Mouse (Mus musculus) heart, adult 2 months (tissue): Measurements from ENCODE around the gene Ager. TPM values are rescaled to one million over a fixed set of nuclear protein-coding genes. Genes with fewer than 3 reads are reported as not detected.

ENCODE experiments used
- DNase-seq, 2 experiments: peaks; one replicate each; pipeline ENCODE4 v3.0.0; 2021
- H3K27ac ChIP-seq: fragments of 200-600 bp; 2 replicates; pipeline ENCODE4 v1.8.1; 2022
- H3K27me3 ChIP-seq: fragments of 200-500 bp; 2 replicates; pipeline ENCODE4 v1.6.1; 2012; ENCODE audit warnings: mild to moderate bottlenecking, low read length, inconsistent platforms, mixed read lengths; ENCODE audit not compliant: control insufficient read depth, insufficient read depth
- H3K36me3 ChIP-seq: fragments of 200-500 bp; 2 replicates; pipeline ENCODE4 v1.6.1; 2012; ENCODE audit warnings: low read length, inconsistent platforms; ENCODE audit not compliant: control insufficient read depth, insufficient read depth
- H3K4me1 ChIP-seq: fragments of 200-500 bp; 2 replicates; pipeline ENCODE4 v1.6.1; 2011; ENCODE audit warnings: low read length; ENCODE audit not compliant: control insufficient read depth, insufficient read depth
- H3K4me3 ChIP-seq: fragments of 200-600 bp; 2 replicates; pipeline ENCODE4 v1.8.1; 2022
- H3K79me2 ChIP-seq: fragments of 200-500 bp; replicated peaks from 2 replicates; pipeline ENCODE4 v1.6.1; 2012; ENCODE audit warnings: mild to moderate bottlenecking, inconsistent platforms, low read length, moderate library complexity, mixed read lengths; ENCODE audit not compliant: control insufficient read depth, insufficient read depth
- H3K9ac ChIP-seq: fragments of 200-500 bp; 2 replicates; pipeline ENCODE4 v1.6.1; 2012; ENCODE audit warnings: low read depth, mild to moderate bottlenecking, control low read depth, inconsistent platforms, low read length, mixed read lengths
- CTCF ChIP-seq: fragments of 200-600 bp; IDR thresholded peaks from 2 replicates; pipeline ENCODE4 v1.8.1; 2022; ENCODE audit warnings: antibody characterized with exemption, mild to moderate bottlenecking, moderate library complexity
- EP300 ChIP-seq: fragments of 200-500 bp; IDR thresholded peaks from 2 replicates; pipeline ENCODE4 v1.6.1; 2011; ENCODE audit warnings: low read depth, low read length, control low read depth; ENCODE audit not compliant: insufficient read depth
- POLR2A ChIP-seq: fragments of 200-500 bp; IDR thresholded peaks from 2 replicates; pipeline ENCODE4 v1.6.1; 2011; ENCODE audit warnings: mild to moderate bottlenecking, low read depth, low read length, control low read depth; ENCODE audit not compliant: insufficient read depth
- WGBS: fragments of 180-500 bp; shearing (Covaris S2); methylation state at CpG from one replicate; pipeline ENCODE4 v1.1.7; 2018; 5-methylcytosine and 5-hydroxymethylcytosine counted together
- intact Hi-C: fragments of 180-260 bp; cut with DNase I; formaldehyde crosslinking; loops from one replicate; pipeline ENCODE4 v1.15.1; 2025
- polyA plus RNA-seq: library from polyadenylated mRNA; depleted of rRNA; stranded (reverse); fragments of >200 nt; gene quantifications from 2 replicates; pipeline ENCODE4 v1.2.3, GENCODE M21; 2012
- total RNA-seq, 2 experiments: library from RNA; stranded (reverse); gene quantifications; 2 replicates each; pipeline ENCODE4 v1.2.3; 2021

Gene Ager
- total and polyA plus RNA-seq, 3 experiments: 0.14 to 2.2 (median 0.18) TPM

- peak; percentile 92 to 98 for DNase-seq
- WGBS: under 1% methylated on average over 30 of the region's 30 CpGs
- Histone ChIP-seq H3K27me3 (no peaks in the 10 kb centered on the region), H3K9ac (peak within 1 kb of the TSS; percentile 82), H3K4me3 (peak within 1 kb of the TSS; percentile 89), H3K79me2 (peaks cover 2% of the 10 kb centered on the region), H3K4me1 (peaks cover 4% of the 10 kb centered on the region), H3K27ac (peak within 1 kb of the TSS; percentile 91), H3K36me3 (no peaks in the 10 kb centered on the region)
- TF ChIP-seq POLR2A (peak; percentile 77), CTCF (no peak), EP300 (0 out of 2 replicates have a peak, but pooled peaks have one; percentile 10)
- intact Hi-C loops: loop anchor here (1.0 to 10.0 kb wide), 2 partner anchors 38 to 489 kb away; partner anchors contain the start of gene H2-DMa
These were observed 5.9 kb downstream of the Ager start, which contains the start of gene Rnf5 for GRCm38 (mm10) chr17:34603375-34604060. Rnf5 (minus strand) TSS chr17:34603690.

GRCm38 (mm10) chr17:34604061-34604508 lies 6.4 kb downstream of the Ager start, which contains the start of gene Agpat1:
Agpat1 (plus strand) TSS chr17:34604262.
- DNase-seq: peak; percentile 94 to 99
- Histone ChIP-seq H3K4me3 (peak within 1 kb of the TSS; percentile 89), H3K27ac (peak within 1 kb of the TSS; percentile 91), H3K4me1 (peaks cover 4% of the 10 kb centered on the region), H3K9ac (peak within 1 kb of the TSS; percentile 82), H3K79me2 (peaks cover 2% of the 10 kb centered on the region), H3K36me3 (no peaks in the 10 kb centered on the region), H3K27me3 (no peaks in the 10 kb centered on the region)
- intact Hi-C loops: loop anchor here (10.0 kb wide), 1 partner anchor 489 kb away; the partner anchor contains the start of gene H2-DMa
- WGBS: under 1% methylated on average over 35 of the region's 35 CpGs
- TF ChIP-seq POLR2A: peak; percentile 93
- TF ChIP-seq CTCF: no peak
- peak; percentile 11; the same call in 1 of the 2 replicates for TF ChIP-seq EP300

- Histone ChIP-seq H3K4me1 (peaks cover 4% of the 10 kb centered on the region), H3K79me2 (peaks cover 2% of the 10 kb centered on the region), H3K27ac (peak overlapping the region; percentile 91), H3K9ac (peak overlapping the region; percentile 82), H3K27me3 (no peaks in the 10 kb centered on the region), H3K36me3 (no peaks in the 10 kb centered on the region), H3K4me3 (peak overlapping the region; percentile 89)
- no peak for DNase-seq
- WGBS: 17% methylated on average over 24 of the region's 24 CpGs
- intact Hi-C loops: loop anchor here (10.0 kb wide), 1 partner anchor 490 kb away; the partner anchor contains the start of gene H2-DMa
- TF ChIP-seq EP300 (no peak), CTCF (no peak), POLR2A (no peak)
These were observed 7.0 kb downstream of the Ager start for GRCm38 (mm10) chr17:34604511-34605237.

- peak overlapping the region; percentile 89 for H3K4me3 ChIP-seq
- H3K9ac ChIP-seq: peak overlapping the region; percentile 96
- peaks cover 2% of the 10 kb centered on the region for H3K79me2 ChIP-seq
- intact Hi-C loops: loop anchor here (2.0 to 10.0 kb wide), 2 partner anchors 21 to 491 kb away; partner anchors contain the start of gene H2-DMa
- DNase-seq: peak; percentile 97 to 98
- TF ChIP-seq CTCF: no peak
- peak; percentile 89 for TF ChIP-seq POLR2A
- peaks cover 4% of the 10 kb centered on the region for H3K4me1 ChIP-seq
- H3K27ac ChIP-seq: peak overlapping the region; percentile 91
- H3K36me3 ChIP-seq: no peaks in the 10 kb centered on the region
- WGBS: under 1% methylated on average over 29 of the region's 30 CpGs
- H3K27me3 ChIP-seq: no peaks in the 10 kb centered on the region
These were observed 7.9 kb downstream of the Ager start for GRCm38 (mm10) chr17:34605609-34606008.

GRCm38 (mm10) chr17:34606186-34607039 lies 8.8 kb downstream of the Ager start:
- Histone ChIP-seq H3K4me3 (peak overlapping the region; percentile 89), H3K4me1 (peaks cover 4% of the 10 kb centered on the region), H3K79me2 (peaks cover 2% of the 10 kb centered on the region), H3K36me3 (no peaks in the 10 kb centered on the region), H3K9ac (peak overlapping the region; percentile 96), H3K27me3 (no peaks in the 10 kb centered on the region), H3K27ac (peak overlapping the region; percentile 91)
- 14% methylated on average over 32 of the region's 32 CpGs for WGBS
- intact Hi-C loops: loop anchor here (2.0 to 10.0 kb wide), 2 partner anchors 20 to 492 kb away; partner anchors contain the start of gene H2-DMa
- TF ChIP-seq CTCF (no peak), POLR2A (no peak), EP300 (no peak)
- peak in 1 of 2 experiments; percentile 38 for DNase-seq
